Comparison of ENCODE assay signal across 8 mouse cellular contexts in the genomic region with DNA sequence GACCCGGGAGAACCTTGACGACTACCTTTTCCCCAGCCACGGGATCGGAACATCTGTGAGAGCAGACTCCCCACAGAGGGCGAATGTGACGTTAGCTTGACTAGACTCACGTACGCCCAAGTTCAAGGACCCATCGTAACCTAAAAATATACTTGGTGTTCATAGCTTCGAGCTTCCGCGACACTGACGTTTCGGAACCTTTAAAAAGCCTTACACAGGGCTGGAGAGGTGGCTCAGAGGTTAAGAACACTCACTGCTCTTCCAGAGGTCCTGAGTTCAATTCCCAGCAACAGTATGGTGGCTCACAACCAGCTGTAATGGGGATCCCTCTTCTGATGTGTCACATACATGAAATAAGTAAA. TPM values are rescaled to one million over a fixed set of nuclear protein-coding genes. Genes with fewer than 3 reads are reported as not detected.
A peak's percentile ranks its signal among the peaks of the same experiment; 100 is the strongest.
DNase-seq lines count a peak whose midpoint lies in the region; ATAC-seq and TF ChIP-seq lines count a peak whose summit lies in the region.

No protein-coding gene starts in this region.

- no peak; the same call in 1 of the 2 replicates for ATAC-seq in heart, embryonic 15.5 days (replicated peaks; ENCODE audit: insufficient number of reproducible peaks, insufficient read depth, low FRiP score, low read depth)
- ATAC-seq in forebrain, postnatal 0 days: no peak

- peaks cover 2% of the 10 kb centered on the region; the same call in 1 of the 2 replicates for H3K36me3 ChIP-seq in heart, embryonic 15.5 days
- H3K36me3 ChIP-seq in ES-E14 (ENCODE audit: control insufficient read depth, insufficient read depth, low read length, poor library complexity, severe bottlenecking) (no peaks in the 10 kb centered on the region), macrophage (ENCODE audit: inconsistent target) (no peaks in the 10 kb centered on the region)
- H3K36me3 ChIP-seq in forebrain, postnatal 0 days (ENCODE audit: insufficient read depth): no peaks in the 10 kb centered on the region

- peak overlapping the region; percentile 96 for H3K4me3 ChIP-seq in heart, embryonic 15.5 days
- H3K4me3 ChIP-seq in ES-E14 (ENCODE audit: insufficient read depth in 1 of 2, low read depth in 1 of 2, low read length in 2 of 2, poor library complexity in 1 of 2, severe bottlenecking in 1 of 2) (peak overlapping the region; percentile 88 to 90), macrophage (ENCODE audit: inconsistent target) (peak overlapping the region; percentile 52)
- peak overlapping the region; percentile 97 for H3K4me3 ChIP-seq in forebrain, postnatal 0 days (ENCODE audit: low read depth, low read length)

- no peak; the same call in 1 of the 2 replicates for TF ChIP-seq CTCF in forebrain, postnatal 0 days (IDR thresholded peaks at IDR 0.05; ENCODE audit: low read depth)

- under 1% methylated on average over 14 of the region's 14 CpGs for WGBS in heart, embryonic 15.5 days
- under 1% methylated on average over 14 of the region's 14 CpGs for WGBS in forebrain, postnatal 0 days
- WGBS in macrophage (ENCODE audit: missing documents): under 1% methylated on average over 14 of the region's 14 CpGs

- no peaks in the 10 kb centered on the region for H3K9me3 ChIP-seq in heart, embryonic 15.5 days (replicated peaks)
- no peaks in the 10 kb centered on the region for H3K9me3 ChIP-seq in ES-E14 (ENCODE audit: control insufficient read depth, insufficient read depth, low read depth, low read length)
- no peaks in the 10 kb centered on the region for H3K9me3 ChIP-seq in forebrain, postnatal 0 days (ENCODE audit: low read length)

- peaks cover 30% of the 10 kb centered on the region for H3K79me2 ChIP-seq in macrophage (ENCODE audit: inconsistent target)

- peaks cover 4% of the 10 kb centered on the region for H3K4me1 ChIP-seq in heart, embryonic 15.5 days (replicated peaks)
- peaks cover 0 to 4% of the 10 kb centered on the region in 2 experiments; a peak in 1 of 4 replicates for H3K4me1 ChIP-seq in ES-E14 (ENCODE audit: control insufficient read depth in 2 of 2, insufficient read depth in 2 of 2, low read length in 2 of 2, poor library complexity in 1 of 2)
- peaks cover 4% of the 10 kb centered on the region; the same call in 1 of the 2 replicates for H3K4me1 ChIP-seq in forebrain, postnatal 0 days (ENCODE audit: insufficient read depth)

- H3K4me2 ChIP-seq in heart, embryonic 15.5 days: peak overlapping the region; percentile 84
- H3K4me2 ChIP-seq in forebrain, postnatal 0 days (ENCODE audit: low read depth): peak overlapping the region; percentile 96

- intact Hi-C loops in heart, postnatal 10 days (cut with DNase I): loop anchor here (1.0 to 2.0 kb wide), 2 partner anchors 111 to 139 kb away; partner anchors contain the start of genes Mplkip, Rala and Sugct
- intact Hi-C loops in left cerebral cortex, postnatal 10 days (cut with DNase I): loop anchor here (2.0 kb wide), 1 partner anchor 59 kb away; no protein-coding TSS in a partner anchor

- in situ Hi-C loops in ES-E14 (cut with MboI; ENCODE audit: low sequenced_read_pairs in 2 of 2, unreplicated experiment in 2 of 2): no loop called here

- no peak for DNase-seq in heart, postnatal 10 days
- DNase-seq in ES-E14 (ENCODE audit: low read depth, low spot score): no peak
- no peak for DNase-seq in forebrain, postnatal 0 days
- DNase-seq in cerebellum, postnatal 25 days: no peak
- DNase-seq in left cerebral cortex, postnatal 10 days (ENCODE audit: extremely low spot score in 1 of 2, low spot score in 2 of 2): no peak
- DNase-seq in kidney, postnatal 36 days: no peak

- H3K9ac ChIP-seq in heart, embryonic 15.5 days: peak overlapping the region; percentile 62
- peak overlapping the region; percentile 97 for H3K9ac ChIP-seq in ES-E14 (ENCODE audit: insufficient read depth, low read depth, low read length, poor library complexity, severe bottlenecking)
- H3K9ac ChIP-seq in forebrain, postnatal 0 days: peak overlapping the region; percentile 87

- H3K27ac ChIP-seq in heart, embryonic 15.5 days: peak overlapping the region; percentile 98
- H3K27ac ChIP-seq in ES-E14 (ENCODE audit: insufficient read depth, low read depth, low read length, poor library complexity, severe bottlenecking) (peak overlapping the region; percentile 83), macrophage (peak overlapping the region; percentile 75)
- H3K27ac ChIP-seq in forebrain, postnatal 0 days (ENCODE audit: low read depth, low read length): peak overlapping the region; percentile 98

- no peaks in the 10 kb centered on the region for H3K27me3 ChIP-seq in heart, embryonic 15.5 days
- no peaks in the 10 kb centered on the region for H3K27me3 ChIP-seq in forebrain, postnatal 0 days (ENCODE audit: insufficient read depth, low read length)

TF ChIP-seq in ES-E14, 5 proteins besides CTCF, POLR2A, EP300 and RAD21:
- TF ChIP-seq ZC3H11A (IDR thresholded peaks at IDR 0.05; ENCODE audit: borderline replicate concordance, low read depth, low read length): no peak
- no peak for TF ChIP-seq CHD2 (IDR thresholded peaks at IDR 0.05; ENCODE audit: low read depth, low read length)
- TF ChIP-seq ZNF384 (IDR thresholded peaks at IDR 0.05; ENCODE audit: low read depth, low read length): no peak

RNA-seq across cellular contexts. Expression of gene Cdk13, which starts 0.7 kb away (rescaled TPM):
- 9.5 and 9.8 TPM in 2 replicates for polyA plus RNA-seq in heart, embryonic 15.5 days (2015; fragmentation: Nextera tagmentation; extraction: Ambion mirVana)
- 10 to 100 TPM; 35.3 to 35.4 TPM for total RNA-seq in heart, postnatal 10 days (2021)
- 41.9 and 50.7 TPM in 2 replicates for total RNA-seq in ES-E14 (2012; rRNA removed)
- total RNA-seq in forebrain, postnatal 0 days (2014; rRNA removed): 88.0 and 98.3 TPM in 2 replicates
- polyA plus RNA-seq in forebrain, postnatal 0 days (2015; fragmentation: Nextera tagmentation; extraction: Ambion mirVana): 7.5 and 9.5 TPM in 2 replicates
- 100 to 1,000 TPM; 169 to 302 (median 235) TPM for total RNA-seq in macrophage (2018; cell fraction: chromatin; rRNA removed)
- 10 to 100 TPM; 31.2 to 54.4 (median 42.6) TPM for total RNA-seq in macrophage (2018; cell fraction: cytosol; rRNA removed)
- 100 to 1,000 TPM in 20 of 26 experiments, 10 to 100 TPM in 6; 83.8 to 161 (median 114) TPM for total RNA-seq in macrophage (2018; cell fraction: nucleus; rRNA removed)
- 23.1 to 34.6 TPM (median 26.1 TPM) in 3 replicates for polyA plus RNA-seq in macrophage (2018)
- total RNA-seq in left cerebral cortex, postnatal 10 days (2021): 10 to 100 TPM; 51.2 to 56.1 TPM
